Mouse (Mus musculus): ENCODE measurements around the gene Proca1. TPM values are rescaled to one million over a fixed set of nuclear protein-coding genes. Genes with fewer than 3 reads are reported as not detected.
A peak's percentile ranks its signal among the peaks of the same experiment; 100 is the strongest.

Gene Proca1
- polyA plus RNA-seq, 1 experiment from 2014 or later: 3.1 TPM

DNA sequence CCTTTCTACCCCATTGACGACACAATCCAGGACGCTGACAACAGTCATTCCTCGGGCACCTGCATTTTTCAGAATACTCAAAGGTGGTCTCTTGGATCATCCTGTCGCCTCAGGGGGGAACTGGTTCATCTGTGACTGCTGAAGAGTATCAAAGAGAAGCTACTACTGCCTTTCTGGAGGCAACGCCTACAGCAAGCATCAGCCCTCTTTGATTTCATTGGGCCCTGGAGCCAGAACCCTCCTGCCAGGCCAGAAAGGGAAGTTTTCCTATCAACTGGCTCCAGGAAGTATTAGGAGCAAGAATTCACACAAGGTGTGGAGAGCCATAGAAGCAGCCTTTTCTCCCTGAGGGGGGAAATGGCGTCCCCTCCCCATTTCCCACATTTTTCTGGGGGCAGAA is 26.6 kb upstream of the Proca1 start:
- no peaks in the 10 kb centered on the region for H3K27me3 ChIP-seq
- WGBS: 62% methylated on average over 6 of the region's 6 CpGs
- 0 out of 2 replicates have a peak overlapping the region, but pooled peaks have one; percentile 98 for H3K27ac ChIP-seq
- H3K36me3 ChIP-seq: peaks cover 12% of the 10 kb centered on the region
- H3K9me3 ChIP-seq: no peaks in the 10 kb centered on the region
- no peak overlapping the region for H3K9ac ChIP-seq
- H3K4me1 ChIP-seq: peaks cover 43% of the 10 kb centered on the region
- ATAC-seq (ENCODE audit: insufficient number of reproducible peaks, low FRiP score, low TSS enrichment, low read depth): no peak
- H3K4me3 ChIP-seq: no peak overlapping the region
- H3K4me2 ChIP-seq: no peak overlapping the region; the same call in 1 of the 2 replicates

DNA sequence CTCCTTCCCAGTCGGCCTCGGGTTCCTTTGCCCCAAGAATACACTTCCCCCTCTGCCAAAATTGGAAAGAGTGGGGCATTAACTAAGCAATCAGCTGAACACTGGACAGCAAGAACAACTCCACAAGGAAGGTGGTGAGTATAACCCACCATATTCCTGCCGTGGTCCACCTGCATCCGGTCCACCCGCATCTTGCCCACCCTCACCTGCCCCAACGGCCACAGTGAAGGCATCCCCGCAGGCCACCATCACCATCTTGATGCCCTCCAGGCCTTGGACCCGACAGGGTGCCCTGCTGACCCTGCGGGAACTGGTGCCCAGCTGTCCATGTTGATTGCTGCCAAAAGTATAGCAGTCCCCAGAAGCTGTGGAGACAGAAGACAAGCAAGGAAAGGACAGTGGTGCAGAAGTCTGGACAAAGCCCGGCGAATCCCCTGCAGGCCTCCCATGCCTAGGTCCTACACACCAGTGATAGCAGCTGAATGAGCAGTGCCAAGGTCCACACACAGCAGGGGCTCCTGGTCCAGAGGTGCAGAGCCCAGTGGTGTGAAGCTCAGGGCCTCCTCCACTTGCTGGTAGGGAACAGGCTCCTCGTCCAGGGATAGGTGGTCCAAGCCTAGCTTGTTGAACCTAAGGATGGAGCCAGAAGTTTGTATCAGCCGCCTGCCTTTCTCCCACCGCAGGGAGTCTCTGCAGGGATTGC is 25.8 kb upstream of the Proca1 start:
- peaks cover 11% of the 10 kb centered on the region for H3K36me3 ChIP-seq
- H3K4me2 ChIP-seq: no peak overlapping the region
- no peak overlapping the region for H3K4me3 ChIP-seq
- ATAC-seq (ENCODE audit: insufficient number of reproducible peaks, low FRiP score, low TSS enrichment, low read depth): no peak
- no peak overlapping the region for H3K27ac ChIP-seq
- H3K9me3 ChIP-seq: no peaks in the 10 kb centered on the region
- H3K27me3 ChIP-seq: no peaks in the 10 kb centered on the region
- 88% methylated on average over 14 of the region's 14 CpGs for WGBS
- H3K9ac ChIP-seq: no peak overlapping the region
- peaks cover 35% of the 10 kb centered on the region for H3K4me1 ChIP-seq

GRCm38 (mm10) chr11:78168541-78169468 is 24.4 kb upstream of the Proca1 start:
- Histone ChIP-seq H3K27ac (no peak overlapping the region), H3K4me1 (peaks cover 21% of the 10 kb centered on the region), H3K4me2 (no peak overlapping the region), H3K27me3 (no peaks in the 10 kb centered on the region), H3K9ac (no peak overlapping the region), H3K4me3 (no peak overlapping the region), H3K36me3 (peaks cover 15% of the 10 kb centered on the region), H3K9me3 (no peaks in the 10 kb centered on the region)
- WGBS: 59% methylated on average over 19 of the region's 19 CpGs
- no peak for ATAC-seq (ENCODE audit: insufficient number of reproducible peaks, low FRiP score, low TSS enrichment, low read depth)

DNA sequence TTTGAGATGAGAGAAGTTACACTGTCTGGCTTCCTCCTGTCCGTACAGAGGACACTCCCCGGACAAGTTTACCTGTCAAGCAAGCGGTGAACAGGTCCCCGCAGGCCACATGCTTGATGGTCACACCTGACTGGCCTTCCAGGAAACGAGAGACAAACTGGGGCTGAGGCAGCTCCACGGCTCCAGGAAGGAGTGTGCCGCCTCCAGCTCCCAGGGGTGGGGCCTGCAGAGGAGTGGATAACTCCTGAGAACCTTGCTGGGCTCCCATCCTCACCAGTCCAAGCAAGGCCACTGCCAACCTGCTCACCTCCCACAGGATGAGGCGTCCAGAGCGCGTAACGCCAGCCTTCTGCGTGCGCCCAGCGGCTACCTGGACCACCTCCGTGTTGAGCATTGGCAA is 22.9 kb upstream of the Proca1 start:
- Histone ChIP-seq H3K27me3 (no peaks in the 10 kb centered on the region), H3K27ac (no peak overlapping the region), H3K4me2 (no peak overlapping the region), H3K9me3 (no peaks in the 10 kb centered on the region), H3K9ac (no peak overlapping the region), H3K4me3 (no peak overlapping the region), H3K4me1 (peaks cover 19% of the 10 kb centered on the region), H3K36me3 (peaks cover 15% of the 10 kb centered on the region)
- no peak for ATAC-seq (ENCODE audit: insufficient number of reproducible peaks, low FRiP score, low TSS enrichment, low read depth)
- WGBS: 86% methylated on average over 15 of the region's 15 CpGs

GRCm38 (mm10) chr11:78171328-78171727 is 21.9 kb upstream of the Proca1 start:
- Histone ChIP-seq H3K4me2 (no peak overlapping the region), H3K9ac (no peak overlapping the region), H3K36me3 (peaks cover 15% of the 10 kb centered on the region), H3K4me3 (no peak overlapping the region), H3K4me1 (peaks cover 15% of the 10 kb centered on the region), H3K9me3 (no peaks in the 10 kb centered on the region), H3K27me3 (no peaks in the 10 kb centered on the region), H3K27ac (no peak overlapping the region)
- no peak for ATAC-seq (ENCODE audit: insufficient number of reproducible peaks, low FRiP score, low TSS enrichment, low read depth)
- WGBS: 78% methylated on average over 4 of the region's 4 CpGs

GRCm38 (mm10) chr11:78172034-78172747 is 21.0 kb upstream of the Proca1 start:
- Histone ChIP-seq H3K27me3 (no peaks in the 10 kb centered on the region), H3K27ac (no peak overlapping the region), H3K4me3 (no peak overlapping the region), H3K4me1 (peaks cover 13% of the 10 kb centered on the region), H3K9me3 (no peaks in the 10 kb centered on the region), H3K9ac (0 out of 2 replicates have a peak overlapping the region, but pooled peaks have one; percentile 10), H3K36me3 (peaks cover 15% of the 10 kb centered on the region), H3K4me2 (no peak overlapping the region)
- no peak for ATAC-seq (ENCODE audit: insufficient number of reproducible peaks, low FRiP score, low TSS enrichment, low read depth)
- 80% methylated on average over 16 of the region's 16 CpGs for WGBS

DNA sequence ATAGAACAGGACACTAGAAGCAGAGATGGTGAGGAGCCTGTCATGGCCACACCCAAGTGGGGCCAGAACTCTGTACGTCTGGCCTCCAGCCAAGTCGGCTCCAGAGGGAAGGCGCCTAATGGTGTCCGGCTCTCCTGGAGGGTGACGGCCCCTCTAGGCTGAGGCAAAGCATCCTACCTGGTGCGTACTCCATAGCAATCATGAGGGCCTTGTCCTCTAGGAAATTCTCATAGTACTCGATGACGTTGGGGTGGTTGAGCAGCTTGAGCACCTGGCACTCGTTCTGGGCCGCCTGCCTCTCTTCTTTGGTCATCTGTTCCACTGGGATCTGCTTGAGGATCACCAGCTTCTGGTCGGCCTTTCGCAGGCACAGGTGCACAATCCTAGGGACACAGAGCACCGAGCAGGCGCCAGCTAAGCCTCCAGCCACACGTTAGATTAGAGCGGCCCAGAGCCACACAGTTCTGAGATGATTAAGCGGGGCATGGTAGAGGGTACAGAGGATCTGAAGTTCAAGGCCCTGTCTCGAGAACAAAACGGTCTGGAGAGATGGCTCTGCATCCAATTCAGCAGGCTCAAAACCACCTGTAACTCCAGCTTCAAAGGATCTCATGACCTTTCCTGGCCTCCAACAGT is 20.3 kb upstream of the Proca1 start:
- Histone ChIP-seq H3K4me3 (no peak overlapping the region), H3K9ac (no peak overlapping the region), H3K36me3 (peaks cover 15% of the 10 kb centered on the region), H3K27me3 (no peaks in the 10 kb centered on the region), H3K4me2 (no peak overlapping the region), H3K27ac (no peak overlapping the region), H3K4me1 (peaks cover 18% of the 10 kb centered on the region), H3K9me3 (no peaks in the 10 kb centered on the region)
- no peak for ATAC-seq (ENCODE audit: insufficient number of reproducible peaks, low FRiP score, low TSS enrichment, low read depth)
- 84% methylated on average over 19 of the region's 19 CpGs for WGBS

GRCm38 (mm10) chr11:78174506-78174905 is 18.7 kb upstream of the Proca1 start:
- no peak overlapping the region for H3K27ac ChIP-seq
- no peak for ATAC-seq (ENCODE audit: insufficient number of reproducible peaks, low FRiP score, low TSS enrichment, low read depth)
- H3K9ac ChIP-seq: no peak overlapping the region
- peaks cover 17% of the 10 kb centered on the region for H3K36me3 ChIP-seq
- H3K9me3 ChIP-seq: no peaks in the 10 kb centered on the region
- H3K27me3 ChIP-seq: no peaks in the 10 kb centered on the region
- no peak overlapping the region for H3K4me2 ChIP-seq
- WGBS: 76% methylated on average over 3 of the region's 3 CpGs
- peaks cover 21% of the 10 kb centered on the region for H3K4me1 ChIP-seq
- no peak overlapping the region for H3K4me3 ChIP-seq

DNA sequence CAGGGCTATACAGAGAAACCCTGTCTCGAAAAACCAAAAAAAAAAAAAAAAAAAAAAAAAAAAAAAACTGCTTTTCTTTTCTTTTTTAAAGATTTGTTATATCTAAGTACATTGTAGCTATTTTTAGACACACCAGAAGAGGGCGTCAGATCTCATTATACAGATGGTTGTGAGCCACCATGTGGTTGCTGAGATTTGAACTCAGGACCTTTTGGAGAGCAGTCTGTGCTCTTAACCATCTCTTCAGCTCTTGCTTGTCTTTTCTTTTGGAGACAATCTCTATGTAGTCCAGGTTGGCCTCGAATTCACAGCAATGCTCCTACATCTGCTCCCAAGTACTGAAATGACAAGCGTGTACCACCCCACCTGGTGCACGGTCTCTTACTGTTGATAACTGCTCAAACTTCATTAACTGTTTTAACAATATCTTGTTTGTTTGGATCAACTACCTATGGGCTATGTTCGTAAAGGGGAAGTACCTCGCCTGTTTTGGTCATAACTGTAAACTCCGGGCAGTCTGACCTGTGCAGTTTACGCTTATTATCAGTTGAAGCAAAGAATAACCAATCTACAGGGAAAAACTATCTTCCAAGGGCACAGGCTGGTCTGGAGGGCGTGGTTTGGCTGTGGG is 17.3 kb upstream of the Proca1 start:
- no peaks in the 10 kb centered on the region for H3K9me3 ChIP-seq
- H3K4me1 ChIP-seq: peaks cover 33% of the 10 kb centered on the region
- ATAC-seq (ENCODE audit: insufficient number of reproducible peaks, low FRiP score, low TSS enrichment, low read depth): no peak
- peak overlapping the region; percentile 83 for H3K4me2 ChIP-seq
- H3K9ac ChIP-seq: peak overlapping the region; percentile 33; the same call in 1 of the 2 replicates
- peak overlapping the region; percentile 97 for H3K27ac ChIP-seq
- H3K4me3 ChIP-seq: peak overlapping the region; percentile 73
- WGBS: 4% methylated on average over 9 of the region's 10 CpGs
- H3K36me3 ChIP-seq: peaks cover 24% of the 10 kb centered on the region
- no peaks in the 10 kb centered on the region for H3K27me3 ChIP-seq

GRCm38 (mm10) chr11:78176402-78176862 is 16.8 kb upstream of the Proca1 start, which contains the start of the genes Nek8 and Tlcd1:
Gene Nek8, minus strand, starts transcription at chr11:78176675.
Gene Tlcd1, plus strand, starts transcription at chr11:78176711.
- Histone ChIP-seq H3K27ac (peak within 1 kb of the TSS; percentile 97), H3K4me1 (peaks cover 36% of the 10 kb centered on the region), H3K9ac (peak within 1 kb of the TSS; percentile 33; the same call in 1 of the 2 replicates), H3K27me3 (no peaks in the 10 kb centered on the region), H3K4me2 (peak within 1 kb of the TSS; percentile 83), H3K4me3 (peak within 1 kb of the TSS; percentile 73), H3K36me3 (peaks cover 29% of the 10 kb centered on the region), H3K9me3 (no peaks in the 10 kb centered on the region)
- WGBS: under 1% methylated on average over 32 of the region's 32 CpGs
- peak; percentile 66 for ATAC-seq (ENCODE audit: insufficient number of reproducible peaks, low FRiP score, low TSS enrichment, low read depth)
